Mouse (Mus musculus) CH12.LX (cell line): ENCODE data around the gene Gpr146. TPM values are rescaled to one million over a fixed set of nuclear protein-coding genes. Genes with fewer than 3 reads are reported as not detected.

Experiments used
- DNase-seq: peaks from one replicate; pipeline ENCODE4 v3.0.0-alpha.2; 2013; ENCODE audit errors: extremely low read depth
- H3K27ac ChIP-seq: 2 replicates; pipeline ENCODE4 v1.5.1; 2012; ENCODE audit warnings: low read depth, mild to moderate bottlenecking, control low read depth, moderate library complexity; ENCODE audit not compliant: insufficient read depth
- H3K27me3 ChIP-seq: replicated peaks from 2 replicates; pipeline ENCODE3; 2012; ENCODE audit warnings: inconsistent platforms
- H3K36me3 ChIP-seq, 2 experiments: replicated peaks in 1 of 2; 2 replicates each; pipeline versions ENCODE3 to v1.6.1; 2012; ENCODE audit warnings: inconsistent platforms in 1 of 2, low read length in 1 of 2, mild to moderate bottlenecking in 1 of 2, mixed read lengths in 1 of 2, moderate library complexity in 1 of 2; ENCODE audit not compliant: control insufficient read depth in 1 of 2, insufficient read depth in 1 of 2
- H3K4me1 ChIP-seq, 2 experiments: 2 replicates each; pipeline ENCODE4 v1.6.1; 2012; ENCODE audit warnings: inconsistent platforms in 1 of 2, moderate library complexity in 1 of 2; ENCODE audit not compliant: insufficient read depth in 2 of 2, control insufficient read depth in 1 of 2
- H3K4me2 ChIP-seq: 2 replicates; pipeline ENCODE4 v1.6.1; 2012; ENCODE audit warnings: low read depth, mild to moderate bottlenecking, control low read depth; ENCODE audit not compliant: poor library complexity, insufficient read depth, severe bottlenecking
- H3K4me3 ChIP-seq, 3 experiments: fragments of 150-350 bp in 1 of 3; sonication (generic) in 1 of 3; replicated peaks in 1 of 3; 2 replicates each; pipeline versions ENCODE3 to v1.5.1; 2011 to 2012; ENCODE audit warnings: low read depth in 2 of 3, low read length in 2 of 3, mild to moderate bottlenecking in 2 of 3, moderate library complexity in 2 of 3, control low read depth in 1 of 3, improper control_type of control experiment in 1 of 3, inconsistent platforms in 1 of 3, mixed read lengths in 1 of 3; ENCODE audit not compliant: poor library complexity in 1 of 3
- H3K79me2 ChIP-seq: replicated peaks from 2 replicates; pipeline ENCODE4 v1.6.1; 2012; ENCODE audit warnings: mild to moderate bottlenecking, moderate library complexity; ENCODE audit not compliant: control insufficient read depth, poor library complexity, insufficient read depth, severe bottlenecking; ENCODE audit errors: extremely low read depth
- H3K9ac ChIP-seq: 2 replicates; pipeline ENCODE4 v1.6.1; 2012; ENCODE audit warnings: low read depth, mild to moderate bottlenecking, control low read depth, moderate library complexity; ENCODE audit not compliant: insufficient read depth
- H3K9me3 ChIP-seq: replicated peaks from 2 replicates; pipeline ENCODE3; 2012; ENCODE audit warnings: low read length, inconsistent platforms, mixed read lengths
- BHLHE40 ChIP-seq: IDR thresholded peaks from 2 replicates; pipeline ENCODE4 v1.6.1; 2011; ENCODE audit warnings: mild to moderate bottlenecking, low read depth, low read length, improper control_type of control experiment
- CHD1 ChIP-seq: IDR thresholded peaks from 2 replicates; pipeline ENCODE4 v1.6.1; 2012; ENCODE audit warnings: low read depth, low read length, improper control_type of control experiment, inconsistent platforms
- CHD2 ChIP-seq: IDR thresholded peaks from 2 replicates; pipeline ENCODE4 v1.6.1; 2011; ENCODE audit warnings: low read length, improper control_type of control experiment
- E2F4 ChIP-seq: IDR thresholded peaks from 2 replicates; pipeline ENCODE4 v1.6.1; 2011; ENCODE audit warnings: low read depth, low read length, improper control_type of control experiment; ENCODE audit not compliant: insufficient replicate concordance
- ETS1 ChIP-seq: conservative IDR thresholded peaks from 2 replicates; pipeline ENCODE4 v1.6.1; 2012; ENCODE audit warnings: low read depth, mild to moderate bottlenecking, inconsistent platforms, low read length, improper control_type of control experiment, moderate library complexity
- HCFC1 ChIP-seq: IDR thresholded peaks from 2 replicates; pipeline ENCODE4 v1.6.1; 2012; ENCODE audit warnings: low read depth, mild to moderate bottlenecking, inconsistent platforms, low read length, improper control_type of control experiment
- JUN ChIP-seq: IDR thresholded peaks from 2 replicates; pipeline ENCODE4 v1.6.1; 2011; ENCODE audit warnings: low read depth, mild to moderate bottlenecking, low read length, improper control_type of control experiment, moderate library complexity; ENCODE audit not compliant: insufficient read depth
- KAT2A ChIP-seq: IDR thresholded peaks from 2 replicates; pipeline ENCODE4 v1.6.1; 2012; ENCODE audit warnings: low read length, improper control_type of control experiment, inconsistent platforms; ENCODE audit not compliant: insufficient replicate concordance
- MAFK ChIP-seq: IDR thresholded peaks from 2 replicates; pipeline ENCODE4 v1.6.1; 2011; ENCODE audit warnings: low read length, improper control_type of control experiment; ENCODE audit not compliant: insufficient replicate concordance
- MYC ChIP-seq: IDR thresholded peaks from 2 replicates; pipeline ENCODE4 v1.6.1; 2011; ENCODE audit warnings: low read depth, mild to moderate bottlenecking, improper control_type of control experiment, low read length
- NELFE ChIP-seq: IDR thresholded peaks from 2 replicates; pipeline ENCODE4 v1.6.1; 2011; ENCODE audit warnings: low read depth, low read length, improper control_type of control experiment
- POLR2AphosphoS2 ChIP-seq: IDR thresholded peaks from 2 replicates; pipeline ENCODE4 v1.6.1; 2011; ENCODE audit warnings: low read depth, low read length, improper control_type of control experiment
- RCOR1 ChIP-seq: conservative IDR thresholded peaks from 2 replicates; pipeline ENCODE4 v1.6.1; 2012; ENCODE audit warnings: low read depth, mild to moderate bottlenecking, inconsistent platforms, low read length, improper control_type of control experiment
- SMC3 ChIP-seq: IDR thresholded peaks from 2 replicates; pipeline ENCODE4 v1.6.1; 2011; ENCODE audit warnings: low read depth, low read length, improper control_type of control experiment
- TBP ChIP-seq: conservative IDR thresholded peaks from 2 replicates; pipeline ENCODE4 v1.6.1; 2011; ENCODE audit warnings: low read depth, low read length, improper control_type of control experiment
- UBTF ChIP-seq: IDR thresholded peaks from 2 replicates; pipeline ENCODE4 v1.6.1; 2012; ENCODE audit warnings: low read depth, mild to moderate bottlenecking, inconsistent platforms, low read length, improper control_type of control experiment, moderate library complexity
- ZKSCAN1 ChIP-seq: IDR thresholded peaks from 2 replicates; pipeline ENCODE4 v1.6.1; 2012; ENCODE audit warnings: low read depth, inconsistent platforms, low read length, improper control_type of control experiment, borderline replicate concordance
- ZMIZ1 ChIP-seq: IDR thresholded peaks from 2 replicates; pipeline ENCODE4 v1.6.1; 2012; ENCODE audit warnings: low read depth, mild to moderate bottlenecking, inconsistent platforms, low read length, improper control_type of control experiment
- ZNF384 ChIP-seq: IDR thresholded peaks from 2 replicates; pipeline ENCODE4 v1.6.1; 2012; ENCODE audit warnings: low read depth, low read length, improper control_type of control experiment, inconsistent platforms
- dilution Hi-C: fragments of 300-500 bp; cut with MboI; formaldehyde crosslinking; loops from 2 replicates; pipeline ENCODE4 v1.14.3; 2020; ENCODE audit warnings: low sequenced_read_pairs; ENCODE audit not compliant: extremely low pct_unique_long_range_greater_than_20kb, extremely low pct_ligation_motif_present
- in situ Hi-C: fragments of 300-500 bp; cut with MboI; formaldehyde crosslinking; loops from 3 replicates; pipeline ENCODE4 v1.14.3; 2019; ENCODE audit warnings: low sequenced_read_pairs, low pct_ligation_motif_present, low pct_unique_long_range_greater_than_20kb, mixed read lengths
- polyA plus RNA-seq: library from polyadenylated mRNA; unstranded; fragments of >175 nt; gene quantifications from 2 replicates; pipeline ENCODE4 v1.2.1, GENCODE M21; 2012; ENCODE audit warnings: low read depth; ENCODE audit not compliant: insufficient read length
- total RNA-seq, 2 experiments: library from RNA; depleted of rRNA; stranded (reverse); fragments of 300-350 nt in 1 of 2; fragments of >200 nt in 1 of 2; gene quantifications; 2 replicates each; pipeline ENCODE4 v1.2.3; 2012 to 2014

Gene Gpr146
- total and polyA plus RNA-seq, 3 experiments, result 0.13 TPM; not detected in 2

DNA sequence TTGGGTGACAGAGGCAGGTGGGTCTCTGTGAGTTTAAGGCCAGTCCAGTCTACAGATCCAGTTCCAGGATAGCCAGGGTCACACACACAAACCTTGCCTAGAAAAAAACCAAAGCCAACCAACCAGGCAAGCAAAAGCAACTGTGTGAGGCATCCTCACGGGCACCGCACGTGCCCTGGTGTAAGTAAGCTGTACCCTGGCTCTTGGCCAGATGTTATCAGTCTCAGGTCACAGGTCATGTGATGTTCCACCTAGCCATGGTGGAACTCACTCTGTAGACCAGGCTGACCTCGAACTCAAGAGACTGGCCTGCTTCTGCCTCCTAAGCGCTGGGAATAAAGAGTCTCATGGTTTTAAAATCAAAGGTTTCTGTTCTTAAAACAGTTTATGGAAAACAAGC is 18.3 kb upstream of the Gpr146 start:
- TF ChIP-seq JUN, result no peak
- no peak for TF ChIP-seq ETS1
- no peak for TF ChIP-seq ZNF384
- no peak for TF ChIP-seq HCFC1
- no peak for TF ChIP-seq KAT2A
- no peak for TF ChIP-seq E2F4
- no peak for TF ChIP-seq POLR2AphosphoS2
- TF ChIP-seq SMC3, result no peak
- TF ChIP-seq TBP, result no peak
- no peak for TF ChIP-seq NELFE
- no peak for TF ChIP-seq CHD1
- TF ChIP-seq CHD2, result no peak
- no peak for TF ChIP-seq UBTF
- TF ChIP-seq BHLHE40, result no peak
- no peak for TF ChIP-seq ZKSCAN1
- no peak for TF ChIP-seq ZMIZ1
- TF ChIP-seq MYC, result no peak
- no peaks in the 10 kb centered on the region for H3K9me3 ChIP-seq
- no peak overlapping the region for H3K4me3 ChIP-seq
- peaks cover 15 to 67% of the 10 kb centered on the region in 2 experiments for H3K36me3 ChIP-seq
- H3K27ac ChIP-seq, result no peak overlapping the region
- no peak for DNase-seq
- dilution Hi-C loops, result no loop called here
- H3K79me2 ChIP-seq, result no peaks in the 10 kb centered on the region
- H3K9ac ChIP-seq, result no peak overlapping the region
- in situ Hi-C loops, result loop anchor here (25.0 kb wide), 1 partner anchor 103 kb away; the partner anchor contains the start of gene 3110082I17Rik
- peaks cover 0 to under 1% of the 10 kb centered on the region in 2 experiments; a peak in 1 of 4 replicates for H3K4me1 ChIP-seq
- H3K4me2 ChIP-seq, result no peak overlapping the region
- H3K27me3 ChIP-seq, result no peaks in the 10 kb centered on the region

DNA sequence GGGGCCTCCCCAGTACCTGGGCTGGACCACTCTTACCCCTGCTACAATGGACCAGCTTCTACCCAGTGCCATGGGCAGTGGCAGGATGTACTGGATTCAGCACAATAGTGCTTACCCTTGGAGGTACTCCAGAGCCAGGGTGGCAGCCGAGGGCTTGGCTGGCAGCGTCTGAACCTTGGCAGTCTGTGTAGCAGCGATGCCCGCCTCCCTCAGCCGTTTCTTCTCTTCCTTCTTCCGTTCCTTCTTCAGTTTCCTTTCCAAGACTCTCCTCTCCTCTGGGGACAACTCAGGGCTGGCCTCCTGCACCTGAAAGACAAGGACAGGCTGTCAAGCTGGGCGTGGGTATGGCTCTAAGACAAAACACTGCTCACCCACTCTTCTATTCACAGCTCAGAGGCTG is 13.6 kb upstream of the Gpr146 start:
- TF ChIP-seq MAFK (no peak), RCOR1 (no peak)
- TF ChIP-seq, all 38 proteins: peak for 0
- H3K4me1 ChIP-seq, result peaks cover 0 to 32% of the 10 kb centered on the region in 2 experiments; a peak in 2 of 4 replicates
- H3K27me3 ChIP-seq, result no peaks in the 10 kb centered on the region
- dilution Hi-C loops, result no loop called here
- H3K4me2 ChIP-seq, result no peak overlapping the region
- no peaks in the 10 kb centered on the region for H3K79me2 ChIP-seq
- H3K36me3 ChIP-seq, result peaks cover 15 to 61% of the 10 kb centered on the region in 2 experiments
- H3K9me3 ChIP-seq, result no peaks in the 10 kb centered on the region
- no peak overlapping the region for H3K4me3 ChIP-seq
- in situ Hi-C loops, result loop anchor here (10.0 to 25.0 kb wide), 2 partner anchors 98 to 321 kb away; partner anchors contain the start of gene 3110082I17Rik
- no peak overlapping the region for H3K27ac ChIP-seq
- DNase-seq, result no peak
- H3K9ac ChIP-seq, result no peak overlapping the region
